Mouse (Mus musculus): Measurements from ENCODE around the gene Cadm1. TPM values are rescaled to one million over a fixed set of nuclear protein-coding genes. Genes with fewer than 3 reads are reported as not detected.

Gene Cadm1
- polyA plus RNA-seq (2015; fragmentation: Illumina TruSeq; extraction: RNeasy Lipid Tissue Mini Kit (QIAGEN cat#74804); ENCODE audit: insufficient read depth, low read depth, low replicate concordance) = 2.9 TPM

GRCm38 (mm10) chr9:47529602-47530450 lies at the start of gene Cadm1:
Gene Cadm1, plus strand, starts transcription at chr9:47530173.

